Mouse (Mus musculus) bone marrow macrophage, adult 2 months (primary cell): ENCODE data around the gene B4galnt2. TPM values are rescaled to one million over a fixed set of nuclear protein-coding genes. Genes with fewer than 3 reads are reported as not detected.

Experiments used
- H3K27ac ChIP-seq: 2 replicates; pipeline ENCODE4 v1.5.1; 2012; ENCODE audit warnings: low read depth, low read length; ENCODE audit not compliant: insufficient read depth
- H3K4me1 ChIP-seq: 2 replicates; pipeline ENCODE4 v1.6.1; 2012; ENCODE audit warnings: low read length; ENCODE audit not compliant: control insufficient read depth, insufficient read depth
- H3K4me3 ChIP-seq: 2 replicates; pipeline ENCODE4 v1.5.1; 2012; ENCODE audit warnings: mild to moderate bottlenecking, low read length, moderate library complexity; ENCODE audit not compliant: insufficient read depth
- CTCF ChIP-seq: IDR thresholded peaks from 2 replicates; pipeline ENCODE4 v1.5.1; 2012; ENCODE audit warnings: low read depth, mild to moderate bottlenecking, low read length, moderate library complexity
- POLR2A ChIP-seq: IDR thresholded peaks from 2 replicates; pipeline ENCODE4 v1.6.1; 2012; ENCODE audit warnings: mild to moderate bottlenecking, low read depth, low read length, borderline replicate concordance
- polyA plus RNA-seq: library from polyadenylated mRNA; stranded (reverse); fragments of >200 nt; gene quantifications from 2 replicates; pipeline ENCODE4 v1.2.4, GENCODE M21; 2012; ENCODE audit not compliant: missing spikeins, insufficient read depth, insufficient read length

Gene B4galnt2
- polyA plus RNA-seq, 1 experiment: 0.64 TPM

DNA sequence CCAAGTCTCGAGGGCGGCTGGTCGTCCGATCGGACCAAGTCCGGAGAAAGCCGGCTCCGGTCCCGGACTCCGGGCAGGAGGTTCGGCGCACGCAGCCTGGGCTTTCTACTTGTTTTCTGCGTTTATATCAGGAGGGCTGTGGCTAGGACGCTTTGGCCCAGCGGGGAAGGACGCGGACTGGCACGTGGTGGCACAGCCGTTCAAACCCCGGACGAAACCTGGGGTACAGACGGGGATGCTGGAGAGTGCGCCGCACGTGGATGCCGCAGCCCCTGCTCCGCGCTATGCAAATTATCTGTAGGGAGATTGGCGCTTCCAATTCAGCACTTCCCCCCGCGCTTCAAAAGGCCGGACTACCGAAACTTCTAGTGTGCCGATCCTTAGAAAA is 55.2 kb downstream of the B4galnt2 start:
- Histone ChIP-seq H3K4me1 (peaks cover 12% of the 10 kb centered on the region), H3K4me3 (peak overlapping the region; percentile 72), H3K27ac (peak overlapping the region; percentile 80)
- TF ChIP-seq POLR2A: no peak
- no peak for TF ChIP-seq CTCF

DNA sequence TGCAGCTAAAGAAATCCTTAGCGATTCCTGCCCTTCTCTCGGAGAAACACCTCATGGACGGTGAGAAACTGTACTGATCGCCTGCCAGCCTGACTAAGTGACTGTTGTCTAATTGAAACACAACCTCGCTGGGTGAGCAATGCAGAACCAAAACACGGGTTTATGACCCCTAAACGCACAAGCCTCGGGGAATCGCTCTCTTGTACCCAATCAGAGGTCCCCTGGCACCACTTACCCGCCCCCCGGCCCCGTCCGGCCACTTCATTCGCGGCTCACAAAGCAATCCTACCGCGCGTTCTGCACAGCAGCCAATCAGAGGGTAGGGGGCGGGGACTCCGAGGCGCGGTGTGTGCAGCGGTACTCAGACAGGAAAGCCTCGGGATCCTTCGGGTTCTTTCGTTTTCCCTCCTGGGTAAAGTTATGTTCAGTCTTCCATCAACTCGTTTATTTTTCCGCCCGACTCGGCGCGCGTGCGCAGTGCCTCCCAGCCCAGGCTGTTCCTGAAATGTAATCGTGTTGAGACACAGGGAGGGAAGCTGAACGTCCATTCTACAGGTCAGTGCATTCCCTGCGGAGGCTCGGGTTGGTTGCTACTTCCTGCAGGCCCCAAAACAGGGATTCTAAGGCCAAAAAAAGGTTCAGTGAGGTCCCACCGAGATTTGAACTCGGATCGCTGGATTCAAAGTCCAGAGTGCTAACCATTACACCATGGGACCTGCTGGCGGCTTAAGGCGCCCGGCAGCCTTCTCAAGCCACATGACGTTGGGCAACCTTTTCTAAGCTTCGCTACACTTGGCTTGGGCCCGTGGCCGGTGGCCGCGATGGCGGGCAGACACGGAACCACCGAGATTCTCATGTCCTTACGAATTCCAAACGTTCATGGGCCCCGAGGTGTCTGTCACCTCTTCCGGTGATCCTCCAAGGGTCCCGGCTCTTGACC is 55.9 kb downstream of the B4galnt2 start:
- H3K4me1 ChIP-seq: peaks cover 12% of the 10 kb centered on the region
- peak overlapping the region; percentile 80 for H3K27ac ChIP-seq
- no peak for TF ChIP-seq CTCF
- TF ChIP-seq POLR2A: 0 out of 2 replicates have a peak, but pooled peaks have one; percentile 55
- peak overlapping the region; percentile 72 for H3K4me3 ChIP-seq

DNA sequence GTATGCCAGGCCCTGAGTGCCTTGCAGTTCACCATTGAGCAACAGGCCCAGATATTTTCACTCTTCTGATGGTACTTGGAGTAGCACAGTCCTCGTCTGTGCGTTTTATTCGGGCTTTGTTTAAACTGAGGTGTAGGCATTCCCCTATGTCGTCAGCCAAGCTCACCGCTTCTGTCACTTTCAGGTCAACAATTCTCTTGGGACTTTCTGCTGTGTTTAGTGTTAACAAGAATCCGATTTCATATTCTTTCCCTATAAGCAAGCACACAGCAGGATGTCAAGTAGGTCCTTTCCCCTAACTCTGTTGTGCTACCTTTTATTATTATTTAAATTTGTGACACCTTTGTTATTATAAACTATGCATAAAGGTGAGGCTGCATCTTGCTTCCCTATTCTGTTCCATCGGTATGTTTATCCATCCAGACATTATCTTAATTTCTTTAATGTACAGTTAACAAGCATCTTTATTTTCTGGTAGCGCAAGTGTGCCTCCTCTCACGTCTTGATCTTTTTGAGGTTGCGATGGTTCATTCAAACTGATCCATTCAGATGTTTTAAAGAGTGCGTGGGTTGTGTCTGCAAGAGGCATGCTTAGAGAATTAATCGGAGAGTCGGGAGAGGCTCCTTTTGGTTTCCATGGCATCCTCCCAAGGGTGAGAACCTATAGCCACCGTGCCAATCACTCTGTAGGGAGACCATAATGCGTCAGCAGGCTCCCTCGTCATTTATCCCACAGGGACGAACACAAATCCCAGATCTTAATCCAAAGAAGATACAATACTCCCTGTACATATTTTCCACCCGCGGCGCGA is 56.8 kb downstream of the B4galnt2 start:
- TF ChIP-seq CTCF (no peak), POLR2A (no peak)
- H3K4me1 ChIP-seq: peaks cover 15% of the 10 kb centered on the region
- H3K27ac ChIP-seq: peak overlapping the region; percentile 61
- peak overlapping the region; percentile 72 for H3K4me3 ChIP-seq

DNA sequence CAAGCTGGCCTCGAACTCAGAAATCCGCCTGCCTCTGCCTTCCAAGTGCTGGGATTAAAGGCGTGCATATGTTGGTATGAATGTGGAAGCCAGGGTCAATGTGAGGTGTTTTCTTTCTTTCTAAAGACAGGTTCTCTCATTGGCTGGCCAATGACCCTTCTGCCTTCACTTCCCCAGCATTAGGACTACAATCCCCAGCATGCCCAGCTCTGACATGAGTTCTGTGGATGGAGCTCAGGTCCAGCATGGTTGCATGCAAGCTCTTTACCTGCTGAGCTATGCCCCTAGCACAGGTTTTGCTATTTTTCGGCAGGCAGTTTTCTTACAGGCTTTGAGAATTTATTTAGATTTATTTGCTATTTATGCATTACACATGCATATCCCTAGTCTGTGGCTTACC is 57.4 kb downstream of the B4galnt2 start:
- Histone ChIP-seq H3K27ac (no peak overlapping the region), H3K4me3 (no peak overlapping the region)
- TF ChIP-seq CTCF (no peak), POLR2A (no peak)

DNA sequence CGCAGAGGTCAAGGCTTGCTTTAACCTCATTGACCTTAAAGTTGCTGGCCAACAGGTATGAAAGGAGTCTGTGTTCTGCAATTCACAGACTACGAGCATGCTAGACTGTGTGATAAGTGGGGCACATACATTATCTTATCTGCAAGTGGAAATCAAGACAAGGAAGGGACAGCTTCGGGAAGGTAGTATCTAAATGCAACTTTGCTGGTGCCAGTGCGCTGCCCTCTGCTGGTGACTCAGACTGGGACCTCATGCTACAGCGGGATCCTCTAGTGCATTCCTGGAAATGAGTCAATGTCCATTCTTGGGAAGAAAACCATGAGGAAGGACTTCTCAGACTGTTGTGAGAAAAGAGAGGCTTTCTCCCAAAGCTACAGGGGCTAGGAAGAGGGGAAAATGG is 61.0 kb downstream of the B4galnt2 start:
- TF ChIP-seq POLR2A (no peak), CTCF (peak; percentile 84)
- H3K4me1 ChIP-seq: peaks cover 39% of the 10 kb centered on the region

More for the DNA sequence above, 57.4 kb downstream of the B4galnt2 start:
- peaks cover 16% of the 10 kb centered on the region for H3K4me1 ChIP-seq

DNA sequence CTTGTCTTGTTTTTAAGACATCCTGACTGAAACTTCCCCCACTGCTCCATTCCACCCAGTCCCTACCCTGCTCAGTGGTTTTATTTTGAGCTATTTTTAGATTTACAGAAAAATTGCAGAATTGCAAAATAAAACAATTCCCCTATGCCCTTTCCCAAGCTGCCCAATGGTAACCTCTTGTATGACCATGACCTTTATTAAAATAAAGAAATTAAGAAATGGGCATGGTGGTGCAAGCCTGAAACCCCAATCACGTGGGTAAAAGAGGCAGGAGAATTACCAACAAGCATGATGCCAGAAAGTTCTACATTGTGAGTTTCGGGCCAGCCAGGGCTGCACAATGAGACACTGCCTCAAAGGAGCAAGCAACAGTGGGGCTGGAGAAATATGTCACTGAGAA is 63.8 kb downstream of the B4galnt2 start:
- peaks cover 36% of the 10 kb centered on the region for H3K4me1 ChIP-seq
- H3K4me3 ChIP-seq: no peak overlapping the region
- H3K27ac ChIP-seq: peak overlapping the region; percentile 59
- TF ChIP-seq POLR2A: no peak
- no peak for TF ChIP-seq CTCF

More for the DNA sequence above, 61.0 kb downstream of the B4galnt2 start:
- Histone ChIP-seq H3K4me3 (no peak overlapping the region), H3K27ac (no peak overlapping the region)

DNA sequence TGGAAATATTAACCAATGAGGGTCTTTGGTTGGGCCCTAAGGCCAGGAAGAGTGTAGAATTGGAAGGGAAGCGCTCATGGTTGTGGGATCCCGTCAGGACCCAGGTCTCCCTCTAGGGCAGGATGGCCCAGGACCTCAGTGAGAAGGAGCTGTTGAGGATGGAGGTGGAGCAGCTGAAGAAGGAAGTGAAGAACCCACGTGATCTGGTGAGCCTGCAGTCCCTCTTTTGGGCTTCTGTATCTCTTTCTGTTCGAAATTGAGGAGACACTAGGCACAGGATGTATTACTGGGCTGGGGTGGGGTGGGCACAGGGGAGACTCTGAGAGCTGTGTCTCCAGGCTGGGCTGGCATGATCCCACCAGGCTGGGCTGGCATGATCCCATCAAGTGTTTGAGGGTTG is 69.8 kb downstream of the B4galnt2 start:
- TF ChIP-seq POLR2A (no peak), CTCF (no peak)
- Histone ChIP-seq H3K4me1 (peaks cover 62% of the 10 kb centered on the region), H3K4me3 (peak overlapping the region; percentile 54), H3K27ac (peak overlapping the region; percentile 88)

DNA sequence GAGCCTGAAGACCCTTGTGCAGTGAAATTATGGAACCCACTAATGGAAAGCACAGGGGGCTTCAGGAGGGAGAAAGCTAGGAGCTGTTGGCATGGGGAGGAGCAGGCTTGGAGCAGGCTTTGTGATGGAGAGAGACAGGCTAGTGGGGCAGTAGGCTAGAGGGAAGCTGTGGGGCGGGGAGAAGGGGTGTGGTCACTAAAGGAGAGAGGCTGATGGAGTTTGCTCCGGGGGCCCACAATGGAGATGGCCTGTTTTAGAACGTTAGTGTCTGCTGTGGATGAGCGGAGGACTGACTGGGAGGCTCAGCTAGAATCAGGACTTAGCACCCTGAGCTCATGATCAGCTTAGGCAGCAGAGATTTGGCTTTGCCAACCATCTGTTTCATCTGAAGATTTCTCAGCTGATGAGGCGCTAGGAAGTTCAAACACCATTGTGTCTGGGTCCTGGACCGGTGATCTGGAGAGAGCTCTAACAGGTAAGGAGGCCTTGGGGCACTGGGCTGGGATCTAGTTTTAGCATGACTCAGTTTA is 71.2 kb downstream of the B4galnt2 start:
- Histone ChIP-seq H3K4me3 (peak overlapping the region; percentile 54), H3K27ac (peak overlapping the region; percentile 88), H3K4me1 (peaks cover 57% of the 10 kb centered on the region)
- TF ChIP-seq POLR2A (no peak), CTCF (no peak)

DNA sequence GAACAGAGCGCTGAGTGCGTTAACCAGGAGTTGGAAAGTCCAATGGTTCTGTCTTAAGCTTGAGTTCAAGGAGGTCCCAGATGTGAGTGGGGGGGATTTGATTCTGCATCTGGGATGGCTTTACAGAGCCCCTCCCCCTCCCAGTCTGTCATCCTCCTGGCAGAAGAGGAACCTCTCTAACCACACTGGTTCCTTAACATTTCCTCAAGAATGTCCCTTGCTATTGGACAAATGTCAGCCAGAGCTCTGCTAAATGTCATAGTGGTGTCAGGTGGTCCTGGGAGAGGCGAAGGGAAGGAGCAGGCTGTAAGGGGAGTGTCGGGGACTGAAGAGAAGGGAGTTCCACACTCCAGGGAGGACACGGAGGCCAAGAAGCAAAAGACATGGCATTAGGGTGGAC is 71.7 kb downstream of the B4galnt2 start:
- no peak for TF ChIP-seq CTCF
- no peak for TF ChIP-seq POLR2A
- H3K27ac ChIP-seq: peak overlapping the region; percentile 88
- peak overlapping the region; percentile 54 for H3K4me3 ChIP-seq
- peaks cover 62% of the 10 kb centered on the region for H3K4me1 ChIP-seq
